Mouse (Mus musculus): ENCODE measurements at regions not wholly inside any gene's neighbourhood (a gene's known extent, or its start where the extent isn't known, plus 50 kb on each side); places are given as distances from the start of the nearest gene placed in this dataset.

GRCm38 (mm10) chr13:25361850-25362626 is 91.7 kb upstream of the Nrsn1 start:
- TF ChIP-seq POLR2A (IDR thresholded peaks at IDR 0.05; ENCODE audit: insufficient read length, low read depth) (no peak), USF1 (IDR thresholded peaks at IDR 0.05; ENCODE audit: low read depth) (no peak), TCF12 (IDR thresholded peaks at IDR 0.05; ENCODE audit: insufficient read depth, poor library complexity, severe bottlenecking) (no peak), E2F4 (IDR thresholded peaks at IDR 0.05; ENCODE audit: insufficient read depth) (no peak), MAX (IDR thresholded peaks at IDR 0.05; ENCODE audit: low read depth) (no peak), MYOG (IDR thresholded peaks at IDR 0.05; ENCODE audit: control insufficient read depth in 1 of 3, insufficient read depth in 1 of 3, insufficient read length in 2 of 3, low read depth in 2 of 3) (no peak), MYOD1 (IDR thresholded peaks at IDR 0.05; ENCODE audit: control insufficient read depth in 1 of 3, insufficient read length in 2 of 3, low read depth in 2 of 3) (no peak), TCF3 (IDR thresholded peaks at IDR 0.05; ENCODE audit: insufficient read length, low read depth) (no peak), REST (IDR thresholded peaks at IDR 0.05; ENCODE audit: insufficient read depth, insufficient read length) (no peak), CEBPB (IDR thresholded peaks at IDR 0.05; ENCODE audit: insufficient read depth, poor library complexity, severe bottlenecking) (no peak), POLR2AphosphoS2 (IDR thresholded peaks at IDR 0.05; ENCODE audit: insufficient read length, low read depth) (no peak)

All from myocyte (in vitro differentiated cells).